Mouse (Mus musculus) limb, embryonic 10.5 days (tissue): ENCODE data around the gene Wfs1. TPM values are rescaled to one million over a fixed set of nuclear protein-coding genes. Genes with fewer than 3 reads are reported as not detected.
A peak's percentile ranks its signal among the peaks of the same experiment; 100 is the strongest.

Source experiments
- DNase-seq: peaks from one replicate; pipeline ENCODE4 v3.0.0-alpha.2; 2017; ENCODE audit warnings: low spot score
- H3K27ac ChIP-seq: fragments of 300-500 bp; sonication (generic); 2 replicates; pipeline ENCODE4 v1.5.1; 2016; ENCODE audit warnings: mild to moderate bottlenecking
- H3K27me3 ChIP-seq: fragments of 300-500 bp; sonication (generic); 2 replicates; pipeline ENCODE4 v1.6.1; 2016; ENCODE audit warnings: low read depth, mild to moderate bottlenecking; ENCODE audit not compliant: poor library complexity, severe bottlenecking
- H3K36me3 ChIP-seq: fragments of 300-500 bp; sonication (generic); 2 replicates; pipeline ENCODE4 v1.6.1; 2016; ENCODE audit warnings: mild to moderate bottlenecking, moderate library complexity
- H3K4me1 ChIP-seq: fragments of 300-500 bp; sonication (generic); 2 replicates; pipeline ENCODE4 v1.6.1; 2016
- H3K4me3 ChIP-seq: fragments of 300-500 bp; sonication (generic); 2 replicates; pipeline ENCODE4 v1.5.1; 2016; ENCODE audit warnings: mild to moderate bottlenecking, moderate library complexity
- H3K9me3 ChIP-seq: fragments of 300-500 bp; sonication (generic); replicated peaks from 2 replicates; pipeline ENCODE4 v1.6.1; 2016; ENCODE audit warnings: mild to moderate bottlenecking
- WGBS: fragments of 180-500 bp; shearing (Covaris S2); methylation state at CpG from one replicate; pipeline ENCODE4 v1.1.7; 2016; 5-methylcytosine and 5-hydroxymethylcytosine counted together
- polyA plus RNA-seq: library from polyadenylated mRNA; unstranded; fragments of >200 nt; fragmentation: Nextera tagmentation; extraction: Ambion mirVana; gene quantifications from 2 replicates; pipeline ENCODE4 v1.2.1, GENCODE M21; 2016

The Wfs1 gene
- polyA plus RNA-seq, 1 experiment from 2014 or later, result 6.7 TPM

- no peak for DNase-seq
- no peaks in the 10 kb centered on the region for H3K27me3 ChIP-seq
- H3K4me3 ChIP-seq, result no peak overlapping the region
- peaks cover 14% of the 10 kb centered on the region; the same call in 1 of the 2 replicates for H3K36me3 ChIP-seq
- WGBS, result 74% methylated on average over 9 of the region's 9 CpGs
- no peak overlapping the region for H3K27ac ChIP-seq
- H3K9me3 ChIP-seq, result no peaks in the 10 kb centered on the region
- H3K4me1 ChIP-seq, result no peaks in the 10 kb centered on the region
Measured at GRCm38 (mm10) chr5:36977809-36978208, 11.2 kb downstream of the Wfs1 start.

DNA sequence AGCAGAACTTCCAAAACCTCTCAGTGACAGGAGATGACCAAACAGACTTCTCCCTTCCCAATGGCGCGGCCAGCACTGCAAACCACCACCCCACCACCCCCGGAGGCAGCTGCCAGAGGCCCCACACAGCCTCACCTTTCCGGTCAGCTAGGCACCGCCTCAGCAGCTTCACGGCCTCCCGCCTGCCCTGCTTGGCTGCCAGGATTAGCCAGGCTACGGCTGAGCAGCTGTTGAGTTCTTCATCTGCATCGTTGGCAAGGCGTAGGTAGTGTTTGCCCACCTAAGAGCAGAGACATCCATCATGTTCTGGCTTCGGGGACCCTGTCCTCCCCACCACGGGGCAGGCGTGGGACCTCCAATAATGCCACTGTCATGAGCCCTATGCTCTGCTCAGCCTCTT, 13.7 kb downstream of the Wfs1 start:
- Histone ChIP-seq H3K36me3 (peaks cover 28% of the 10 kb centered on the region), H3K27ac (no peak overlapping the region), H3K4me3 (no peak overlapping the region), H3K4me1 (no peaks in the 10 kb centered on the region), H3K9me3 (no peaks in the 10 kb centered on the region), H3K27me3 (no peaks in the 10 kb centered on the region)
- WGBS, result 86% methylated on average over 13 of the region's 13 CpGs
- DNase-seq, result no peak

- Histone ChIP-seq H3K4me3 (no peak overlapping the region), H3K36me3 (peaks cover 53% of the 10 kb centered on the region), H3K27me3 (no peaks in the 10 kb centered on the region), H3K27ac (no peak overlapping the region), H3K9me3 (no peaks in the 10 kb centered on the region), H3K4me1 (no peaks in the 10 kb centered on the region)
- no peak for DNase-seq
- 88% methylated on average over 8 of the region's 8 CpGs for WGBS
Measured at GRCm38 (mm10) chr5:36971587-36971986, 17.4 kb downstream of the Wfs1 start.

GRCm38 (mm10) chr5:36960501-36960900, 28.5 kb downstream of the Wfs1 start:
- DNase-seq, result no peak

GRCm38 (mm10) chr5:36958837-36959236, 30.2 kb downstream of the Wfs1 start:
- Histone ChIP-seq H3K9me3 (no peaks in the 10 kb centered on the region), H3K27ac (no peak overlapping the region), H3K27me3 (no peaks in the 10 kb centered on the region), H3K4me1 (no peaks in the 10 kb centered on the region), H3K36me3 (no peaks in the 10 kb centered on the region), H3K4me3 (no peak overlapping the region)
- WGBS, result 41% methylated on average over 5 of the region's 5 CpGs
- DNase-seq, result peak; percentile 76

More at GRCm38 (mm10) chr5:36960501-36960900, 28.5 kb downstream of the Wfs1 start:
- 81% methylated on average over 5 of the region's 5 CpGs for WGBS
- Histone ChIP-seq H3K9me3 (no peaks in the 10 kb centered on the region), H3K4me1 (no peaks in the 10 kb centered on the region), H3K27me3 (no peaks in the 10 kb centered on the region), H3K4me3 (no peak overlapping the region), H3K36me3 (0 out of 2 replicates have a peak, but pooled peaks cover 5% of the 10 kb centered on the region), H3K27ac (no peak overlapping the region)

GRCm38 (mm10) chr5:36955366-36955765, 33.6 kb downstream of the Wfs1 start:
- 15% methylated on average over 4 of the region's 4 CpGs for WGBS
- Histone ChIP-seq H3K27ac (no peak overlapping the region), H3K36me3 (no peaks in the 10 kb centered on the region), H3K4me3 (no peak overlapping the region), H3K4me1 (no peaks in the 10 kb centered on the region), H3K9me3 (no peaks in the 10 kb centered on the region), H3K27me3 (no peaks in the 10 kb centered on the region)
- DNase-seq, result peak; percentile 53

GRCm38 (mm10) chr5:36952311-36952710, 36.7 kb downstream of the Wfs1 start:
- WGBS, result 95% methylated on average over 15 of the region's 15 CpGs
- H3K27me3 ChIP-seq, result no peaks in the 10 kb centered on the region

DNA sequence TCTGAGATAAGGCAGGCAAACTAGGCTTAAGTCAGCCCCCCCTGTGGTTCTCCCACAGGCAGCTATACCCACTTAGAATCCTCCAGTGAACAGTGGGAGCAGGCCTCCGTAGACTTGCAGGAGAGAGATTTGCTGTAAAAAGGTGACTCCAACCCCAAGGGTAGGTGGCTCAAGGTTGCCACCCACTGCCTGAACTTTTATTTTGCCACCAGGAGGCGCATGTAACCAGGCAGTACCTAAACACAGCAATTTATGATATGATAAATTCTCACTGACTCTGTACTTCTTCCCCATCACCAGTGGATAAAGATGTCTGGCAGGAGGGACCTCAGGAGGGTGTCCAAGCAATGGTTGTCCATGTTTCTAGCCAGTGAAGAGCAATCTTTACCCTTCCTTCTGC, 38.1 kb downstream of the Wfs1 start:
- DNase-seq, result no peak
- WGBS, result 62% methylated on average over 2 of the region's 2 CpGs

More at GRCm38 (mm10) chr5:36952311-36952710, 36.7 kb downstream of the Wfs1 start:
- no peak overlapping the region for H3K4me3 ChIP-seq
- no peaks in the 10 kb centered on the region for H3K9me3 ChIP-seq
- H3K27ac ChIP-seq, result no peak overlapping the region
- H3K4me1 ChIP-seq, result no peaks in the 10 kb centered on the region
- no peak for DNase-seq
- H3K36me3 ChIP-seq, result no peaks in the 10 kb centered on the region

GRCm38 (mm10) chr5:36948831-36949230, 40.2 kb downstream of the Wfs1 start:
- Histone ChIP-seq H3K9me3 (no peaks in the 10 kb centered on the region), H3K4me1 (no peaks in the 10 kb centered on the region), H3K27me3 (no peaks in the 10 kb centered on the region), H3K36me3 (no peaks in the 10 kb centered on the region), H3K27ac (no peak overlapping the region), H3K4me3 (no peak overlapping the region)
- peak; percentile 79 for DNase-seq
- WGBS, result 20% methylated on average over 3 of the region's 3 CpGs

More for the DNA sequence above, 38.1 kb downstream of the Wfs1 start:
- no peaks in the 10 kb centered on the region for H3K27me3 ChIP-seq
- H3K4me1 ChIP-seq, result no peaks in the 10 kb centered on the region
- H3K27ac ChIP-seq, result no peak overlapping the region
- H3K36me3 ChIP-seq, result no peaks in the 10 kb centered on the region
- H3K4me3 ChIP-seq, result no peak overlapping the region
- H3K9me3 ChIP-seq, result no peaks in the 10 kb centered on the region

DNA sequence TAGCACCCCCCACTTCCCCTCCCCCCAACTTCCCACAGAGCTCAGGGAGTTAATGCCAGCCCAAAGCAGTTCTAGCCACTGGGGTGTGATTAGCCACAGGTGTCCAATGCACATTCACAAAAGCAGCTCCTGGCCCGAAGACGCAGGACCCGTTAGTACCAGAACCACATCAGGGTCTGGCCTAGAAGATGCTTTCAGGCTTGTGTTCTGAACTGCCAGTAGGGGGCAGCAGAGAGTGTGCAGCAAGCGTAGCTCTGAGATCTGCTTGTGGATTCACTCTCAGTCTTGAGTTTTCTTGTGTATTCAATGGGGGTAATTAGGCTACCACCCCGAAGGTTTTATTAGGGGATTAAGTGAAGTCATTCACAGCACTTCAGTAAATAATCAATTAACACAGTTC, 42.6 kb downstream of the Wfs1 start:
- H3K4me1 ChIP-seq, result no peaks in the 10 kb centered on the region
- no peaks in the 10 kb centered on the region for H3K27me3 ChIP-seq
- H3K27ac ChIP-seq, result no peak overlapping the region
- peak; percentile 76 for DNase-seq
- no peaks in the 10 kb centered on the region for H3K36me3 ChIP-seq
- no peaks in the 10 kb centered on the region for H3K9me3 ChIP-seq
- H3K4me3 ChIP-seq, result no peak overlapping the region
- WGBS, result 15% methylated on average over 5 of the region's 5 CpGs

GRCm38 (mm10) chr5:36945713-36946112, 43.3 kb downstream of the Wfs1 start:
- Histone ChIP-seq H3K27ac (no peak overlapping the region), H3K27me3 (no peaks in the 10 kb centered on the region), H3K9me3 (no peaks in the 10 kb centered on the region), H3K4me3 (no peak overlapping the region), H3K36me3 (no peaks in the 10 kb centered on the region), H3K4me1 (no peaks in the 10 kb centered on the region)
- DNase-seq, result no peak
- WGBS, result 83% methylated on average over 2 of the region's 2 CpGs

DNA sequence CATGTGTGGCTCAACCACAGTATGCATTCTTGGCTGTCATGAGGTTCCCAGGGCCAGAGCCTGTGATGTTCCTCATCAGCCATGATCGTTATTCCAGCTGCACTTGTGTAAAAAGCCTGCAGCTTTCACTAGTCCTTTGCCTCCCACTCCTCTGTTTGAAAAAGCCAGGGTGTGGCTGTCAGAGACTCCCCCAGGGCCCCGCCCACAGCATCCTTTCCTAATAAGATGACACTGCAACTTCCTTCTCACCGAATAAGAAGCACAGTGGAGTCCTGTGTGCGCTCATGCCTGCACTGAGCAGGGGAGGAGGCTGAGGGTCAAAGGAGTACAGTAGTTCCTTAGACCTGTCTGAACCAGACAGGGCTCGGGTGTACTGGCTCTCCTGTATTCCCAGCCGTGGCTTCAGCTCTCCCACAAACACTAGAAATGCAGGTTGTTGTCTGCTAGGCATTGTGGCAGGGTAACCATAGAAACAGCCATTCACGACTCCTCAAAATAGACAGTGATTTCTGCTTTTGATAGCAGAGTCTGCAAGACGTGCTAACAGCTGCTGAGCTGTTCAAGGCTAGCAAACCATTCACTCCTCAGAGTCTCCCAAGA, 43.8 kb downstream of the Wfs1 start:
- no peak overlapping the region for H3K4me3 ChIP-seq
- 67% methylated on average over 8 of the region's 8 CpGs for WGBS
- H3K4me1 ChIP-seq, result no peaks in the 10 kb centered on the region
- no peak for DNase-seq
- H3K27me3 ChIP-seq, result no peaks in the 10 kb centered on the region
- H3K9me3 ChIP-seq, result no peaks in the 10 kb centered on the region
- no peaks in the 10 kb centered on the region for H3K36me3 ChIP-seq
- no peak overlapping the region for H3K27ac ChIP-seq

GRCm38 (mm10) chr5:36944552-36944951, 44.5 kb downstream of the Wfs1 start:
- 71% methylated on average over 5 of the region's 5 CpGs for WGBS
- no peaks in the 10 kb centered on the region for H3K9me3 ChIP-seq

DNA sequence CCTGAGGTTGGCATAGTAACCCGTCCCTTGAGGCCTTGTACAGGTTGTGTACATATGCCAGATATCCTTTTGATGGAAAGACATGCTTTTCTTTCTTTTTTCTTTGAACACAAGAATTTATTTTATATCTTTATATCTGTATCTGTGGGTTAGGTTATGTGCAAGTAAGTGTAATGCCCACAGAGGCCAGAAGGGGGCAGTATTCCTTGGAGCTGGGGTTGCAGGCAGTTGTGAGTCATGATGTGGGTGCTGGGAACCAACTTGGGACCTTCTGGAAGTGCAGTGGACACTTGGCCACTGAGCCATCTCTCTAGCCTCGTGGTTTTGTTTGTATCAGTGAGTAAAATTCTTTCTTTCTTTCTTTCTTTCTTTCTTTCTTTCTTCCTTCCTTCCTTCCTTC, 46.6 kb downstream of the Wfs1 start:
- Histone ChIP-seq H3K36me3 (no peaks in the 10 kb centered on the region), H3K4me1 (no peaks in the 10 kb centered on the region), H3K27ac (no peak overlapping the region), H3K27me3 (no peaks in the 10 kb centered on the region), H3K9me3 (no peaks in the 10 kb centered on the region), H3K4me3 (no peak overlapping the region)
- WGBS, result 88% methylated on average over 2 of the region's 2 CpGs
- no peak for DNase-seq

More at GRCm38 (mm10) chr5:36944552-36944951, 44.5 kb downstream of the Wfs1 start:
- no peaks in the 10 kb centered on the region for H3K27me3 ChIP-seq
- H3K4me3 ChIP-seq, result no peak overlapping the region
- no peaks in the 10 kb centered on the region for H3K4me1 ChIP-seq
- H3K36me3 ChIP-seq, result no peaks in the 10 kb centered on the region
- DNase-seq, result no peak
- H3K27ac ChIP-seq, result no peak overlapping the region
